Mouse (Mus musculus) megakaryocyte, embryonic 14.5 days (primary cell): ENCODE measurements around the gene Sh3d21.

ENCODE experiments used
- FLI1 ChIP-seq: IDR thresholded peaks from 2 replicates; pipeline ENCODE4 v1.6.1; 2012; ENCODE audit warnings: low read length, inconsistent platforms, mixed read lengths
- GATA1 ChIP-seq: IDR thresholded peaks from 3 replicates; pipeline ENCODE4 v1.6.1; 2012; ENCODE audit warnings: mixed read lengths, low read length, inconsistent platforms, borderline replicate concordance

GRCm38 (mm10) chr4:126162544-126163066 is 686 bp downstream of the Sh3d21 start:
- TF ChIP-seq GATA1 (no peak), FLI1 (no peak)
